Mouse (Mus musculus) kidney, postnatal 0 days (tissue): ENCODE results near the gene Ptprm. TPM values are rescaled to one million over a fixed set of nuclear protein-coding genes. Genes with fewer than 3 reads are reported as not detected.

Experiments
- ATAC-seq: fragments of 200-750 bp; cut with Nextera tagmentation; replicated peaks from 2 replicates; pipeline ENCODE4 v1.8.0; 2017; ENCODE audit warnings: low read depth, moderate number of reproducible peaks, moderate TSS enrichment, moderate library complexity; ENCODE audit not compliant: low FRiP score
- DNase-seq: peaks from one replicate; pipeline ENCODE4 v3.0.0-alpha.2; 2016; ENCODE audit warnings: low spot score
- H3K27ac ChIP-seq: fragments of 300-500 bp; sonication (generic); 2 replicates; pipeline ENCODE4 v1.5.1; 2014; ENCODE audit warnings: mild to moderate bottlenecking
- H3K27me3 ChIP-seq: fragments of 300-500 bp; sonication (generic); 2 replicates; pipeline ENCODE4 v1.6.1; 2014; ENCODE audit warnings: low read length, mixed read lengths; ENCODE audit not compliant: insufficient read depth
- H3K36me3 ChIP-seq: fragments of 300-500 bp; sonication (generic); 2 replicates; pipeline ENCODE4 v1.6.1; 2014; ENCODE audit warnings: low read length, mixed read lengths; ENCODE audit not compliant: insufficient read depth
- H3K4me1 ChIP-seq: fragments of 300-500 bp; sonication (generic); replicated peaks from 2 replicates; pipeline ENCODE4 v1.6.1; 2014; ENCODE audit warnings: antibody characterized with exemption, low read length, mixed read lengths; ENCODE audit not compliant: insufficient read depth
- H3K4me2 ChIP-seq: fragments of 300-500 bp; sonication (generic); 2 replicates; pipeline ENCODE4 v1.6.1; 2014; ENCODE audit warnings: mild to moderate bottlenecking, low read length, moderate library complexity, mixed read lengths
- H3K4me3 ChIP-seq: fragments of 300-500 bp; sonication (generic); replicated peaks from 2 replicates; pipeline ENCODE4 v1.5.1; 2014; ENCODE audit warnings: low read depth, low read length
- H3K9ac ChIP-seq: fragments of 300-500 bp; sonication (generic); 2 replicates; pipeline ENCODE4 v1.6.1; 2014; ENCODE audit warnings: low read depth, low read length
- H3K9me3 ChIP-seq: fragments of 300-500 bp; sonication (generic); replicated peaks from 2 replicates; pipeline ENCODE4 v1.6.1; 2016; ENCODE audit warnings: low read length, inconsistent platforms, mixed read lengths
- CTCF ChIP-seq: IDR thresholded peaks from 2 replicates; pipeline ENCODE4 v1.5.1; 2016; ENCODE audit warnings: antibody characterized with exemption, low read depth, mild to moderate bottlenecking, moderate library complexity
- WGBS: fragments of 180-500 bp; shearing (Covaris S2); extraction: QIAGEN DNeasy Blood & Tissue Kit; methylation state at CpG from one replicate; pipeline ENCODE4 v1.1.7; 2014; 5-methylcytosine and 5-hydroxymethylcytosine counted together
- polyA plus RNA-seq: library from polyadenylated mRNA; unstranded; fragments of >200 nt; fragmentation: Nextera tagmentation; extraction: Ambion mirVana; gene quantifications from 2 replicates; pipeline ENCODE4 v1.2.1, GENCODE M21; 2015

The Ptprm gene
- polyA plus RNA-seq, 1 experiment from 2014 or later = 13.7 TPM

DNA sequence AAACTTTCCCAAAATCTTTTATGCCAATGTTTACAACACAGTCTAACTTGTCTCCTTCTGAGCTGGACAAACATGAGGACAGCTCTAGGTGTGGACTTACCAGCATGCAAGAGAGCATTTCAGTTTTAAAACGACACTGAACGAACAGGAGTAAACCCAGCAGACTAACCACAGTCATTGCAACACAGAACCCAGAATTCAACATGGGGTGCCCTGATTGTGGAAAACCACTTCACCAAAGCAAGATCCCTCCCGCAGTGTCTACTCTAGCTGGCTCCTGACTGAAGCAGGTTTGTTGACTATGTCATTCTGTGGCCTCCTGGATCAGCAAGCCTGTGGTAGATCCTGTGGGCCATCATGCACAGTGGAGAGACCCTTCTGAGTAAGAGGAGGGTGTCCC, 19.9 kb downstream of the Ptprm start:
- H3K4me3 ChIP-seq = no peak overlapping the region
- no peak overlapping the region for H3K4me2 ChIP-seq
- no peak for DNase-seq

DNA sequence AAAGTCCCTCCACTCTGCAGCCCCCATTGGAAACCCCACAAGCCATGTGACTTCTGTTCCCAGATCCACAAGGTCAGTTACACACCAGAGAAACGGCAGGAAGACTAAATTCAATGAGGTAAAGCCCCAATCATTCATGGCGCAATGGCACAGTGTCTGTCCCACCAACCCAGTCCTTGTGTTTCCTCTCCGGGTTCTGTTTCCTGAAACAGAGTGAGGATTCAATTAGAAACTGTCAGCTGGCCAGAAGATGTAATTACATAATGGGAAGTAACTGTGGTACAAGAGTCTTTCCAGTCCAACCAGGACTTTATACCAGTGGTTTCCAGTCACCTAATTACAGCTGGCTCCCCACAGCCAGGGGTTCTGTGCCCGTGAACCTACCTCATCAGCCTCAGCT, 24.8 kb downstream of the Ptprm start:
- Histone ChIP-seq H3K4me3 (no peak overlapping the region), H3K27me3 (no peaks in the 10 kb centered on the region), H3K9ac (no peak overlapping the region), H3K9me3 (no peaks in the 10 kb centered on the region), H3K4me2 (no peak overlapping the region), H3K4me1 (peaks cover 3% of the 10 kb centered on the region; the same call in 1 of the 2 replicates), H3K27ac (no peak overlapping the region), H3K36me3 (no peaks in the 10 kb centered on the region)
- no peak for ATAC-seq
- 62% methylated on average over 4 of the region's 4 CpGs for WGBS
- TF ChIP-seq CTCF = no peak
- peak; percentile 29 for DNase-seq

More for the DNA sequence above, 19.9 kb downstream of the Ptprm start:
- Histone ChIP-seq H3K9me3 (no peaks in the 10 kb centered on the region), H3K27ac (no peak overlapping the region), H3K27me3 (no peaks in the 10 kb centered on the region), H3K36me3 (no peaks in the 10 kb centered on the region), H3K9ac (no peak overlapping the region), H3K4me1 (no peaks in the 10 kb centered on the region)
- ATAC-seq = no peak
- no peak for TF ChIP-seq CTCF
- 85% methylated on average over 3 of the region's 3 CpGs for WGBS

DNA sequence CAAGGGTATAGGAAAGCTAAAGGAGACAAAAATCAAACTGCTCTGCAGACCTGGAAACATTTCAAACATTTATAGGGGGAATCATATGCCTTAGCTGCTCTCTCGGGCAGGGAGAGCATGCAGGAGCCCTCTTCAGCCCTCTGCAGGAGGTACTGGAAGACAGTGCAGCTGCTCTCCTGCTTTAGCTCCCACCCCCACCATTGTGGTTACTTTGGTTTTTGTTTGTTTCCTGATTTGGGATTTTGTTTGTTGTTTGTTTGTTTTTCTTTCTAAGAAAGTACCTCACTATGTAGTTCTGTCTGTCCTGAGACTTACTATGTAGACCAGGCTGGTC, 29.8 kb downstream of the Ptprm start:
- Histone ChIP-seq H3K9ac (no peak overlapping the region), H3K36me3 (no peaks in the 10 kb centered on the region), H3K9me3 (no peaks in the 10 kb centered on the region), H3K4me1 (peaks cover 11% of the 10 kb centered on the region), H3K4me3 (no peak overlapping the region), H3K27ac (no peak overlapping the region), H3K27me3 (no peaks in the 10 kb centered on the region), H3K4me2 (peak overlapping the region; percentile 33; the same call in 1 of the 2 replicates)
- 25% methylated on average over 1 of the region's 1 CpGs for WGBS
- DNase-seq (no peak), ATAC-seq (no peak)
- no peak for TF ChIP-seq CTCF

DNA sequence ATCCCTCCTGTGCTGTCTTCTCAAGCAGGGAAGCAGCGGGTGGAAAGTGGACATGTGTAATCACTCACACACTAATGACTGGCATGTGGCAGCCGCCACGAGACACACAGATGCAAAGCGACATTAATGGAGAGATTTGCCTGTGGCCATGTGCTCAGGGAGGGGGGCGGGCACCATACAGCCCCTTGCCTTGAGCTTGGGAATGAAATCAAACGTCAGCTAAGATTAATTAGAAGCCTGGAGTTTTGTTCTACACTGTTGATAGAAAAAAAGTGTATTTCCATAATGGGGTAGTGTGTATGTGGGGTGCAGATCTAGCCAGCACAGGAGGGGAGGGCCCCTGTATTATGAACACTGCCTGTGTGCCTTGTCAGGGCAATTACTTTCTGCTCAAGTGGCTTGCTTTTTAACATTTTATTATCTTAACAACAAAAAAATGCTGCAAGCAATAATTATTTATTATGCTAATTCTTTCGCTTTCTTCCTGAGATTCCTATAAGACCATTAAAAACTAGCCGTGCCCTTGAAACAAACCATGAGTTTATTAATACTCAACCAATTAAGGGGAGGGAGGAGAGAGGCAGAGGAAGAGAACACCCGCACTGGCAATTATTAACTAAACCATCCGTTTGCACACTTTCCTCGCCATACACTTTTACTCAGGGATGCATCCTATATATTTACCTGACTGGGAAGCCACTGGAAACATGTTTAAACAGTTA, 30.3 kb downstream of the Ptprm start:
- H3K4me2 ChIP-seq = peak overlapping the region; percentile 33
- no peaks in the 10 kb centered on the region for H3K9me3 ChIP-seq
- DNase-seq (peak; percentile 31), ATAC-seq (no peak; the same call in 1 of the 2 replicates)
- TF ChIP-seq CTCF = no peak
- H3K27ac ChIP-seq = 0 out of 2 replicates have a peak overlapping the region, but pooled peaks have one; percentile 55
- H3K4me3 ChIP-seq = no peak overlapping the region
- 38% methylated on average over 11 of the region's 11 CpGs for WGBS
- H3K27me3 ChIP-seq = no peaks in the 10 kb centered on the region
- no peaks in the 10 kb centered on the region for H3K36me3 ChIP-seq
- peaks cover 11% of the 10 kb centered on the region for H3K4me1 ChIP-seq
- no peak overlapping the region for H3K9ac ChIP-seq

DNA sequence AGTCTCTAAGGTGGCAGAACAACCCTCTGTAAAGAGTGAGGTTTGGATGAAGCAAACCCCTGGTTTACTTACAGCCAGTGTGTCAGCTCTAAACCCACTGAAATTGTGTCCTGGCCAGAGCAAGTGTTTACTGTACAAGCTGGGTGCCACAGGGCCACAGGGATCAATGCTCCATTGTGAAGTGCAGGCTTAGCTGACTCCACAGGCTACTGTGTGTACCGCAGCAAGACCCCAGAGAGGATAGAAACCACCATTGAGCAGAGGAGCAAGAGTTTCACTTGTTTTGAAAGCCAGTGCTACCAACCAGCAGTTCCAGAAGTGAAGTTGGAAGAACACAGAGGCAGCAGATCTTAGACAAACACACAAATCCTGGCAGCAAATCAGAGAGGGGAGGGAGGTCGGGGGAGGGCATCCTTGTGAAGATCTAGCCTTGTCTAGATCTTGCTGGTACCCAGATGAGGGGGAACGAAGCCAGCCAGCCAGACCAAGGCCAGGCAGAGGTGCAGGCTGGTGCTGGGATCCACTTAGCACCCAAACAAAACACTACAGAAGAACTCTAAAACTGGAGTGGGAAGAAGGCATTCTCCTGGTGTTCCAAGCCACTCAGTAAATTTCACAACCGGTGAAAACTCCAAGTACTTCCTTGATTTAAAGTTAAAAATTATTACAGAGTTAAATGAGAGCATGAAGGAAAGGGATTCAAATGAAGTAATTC, 39.6 kb downstream of the Ptprm start:
- ATAC-seq = no peak
- Histone ChIP-seq H3K9me3 (no peaks in the 10 kb centered on the region), H3K4me1 (no peaks in the 10 kb centered on the region), H3K27ac (no peak overlapping the region), H3K9ac (no peak overlapping the region), H3K27me3 (no peaks in the 10 kb centered on the region), H3K4me2 (no peak overlapping the region), H3K4me3 (no peak overlapping the region), H3K36me3 (no peaks in the 10 kb centered on the region)
- TF ChIP-seq CTCF = no peak
- WGBS = 63% methylated on average over 4 of the region's 4 CpGs
- no peak for DNase-seq

DNA sequence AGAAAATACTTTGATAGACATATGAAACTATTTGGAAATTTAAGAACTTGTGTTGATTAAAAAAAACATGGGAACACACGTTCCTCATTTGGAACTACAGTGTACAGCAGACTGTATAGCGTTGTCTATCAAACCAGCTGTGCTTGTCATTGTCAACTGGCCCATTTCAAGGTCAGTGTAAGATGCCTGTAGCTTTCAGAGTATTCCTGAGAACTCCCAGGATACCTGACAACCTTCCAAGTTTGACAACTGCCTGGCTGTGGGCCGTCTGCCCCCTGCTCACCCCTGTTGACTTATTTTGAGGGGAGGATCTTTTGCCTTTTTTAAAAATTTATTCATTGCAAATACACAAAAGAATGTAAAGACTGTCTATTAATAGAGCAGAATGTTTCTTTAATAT, 45.8 kb downstream of the Ptprm start:
- TF ChIP-seq CTCF = no peak
- Histone ChIP-seq H3K4me3 (no peak overlapping the region), H3K4me1 (no peaks in the 10 kb centered on the region), H3K27me3 (no peaks in the 10 kb centered on the region), H3K27ac (no peak overlapping the region), H3K36me3 (no peaks in the 10 kb centered on the region), H3K9ac (no peak overlapping the region), H3K4me2 (no peak overlapping the region), H3K9me3 (no peaks in the 10 kb centered on the region)
- ATAC-seq = no peak
- DNase-seq = no peak
- WGBS = 82% methylated on average over 3 of the region's 3 CpGs
